Mouse (Mus musculus): ENCODE measurements around the gene Arhgap35.

Arhgap35 gene

GRCm38 (mm10) chr7:16519310-16519709 lies 95.5 kb downstream of the Arhgap35 start:
- no peak for DNase-seq (ENCODE audit: low spot score)

- DNase-seq (ENCODE audit: low spot score) = no peak
Measured at GRCm38 (mm10) chr7:16517198-16517597, 97.6 kb downstream of the Arhgap35 start.

GRCm38 (mm10) chr7:16507284-16507683 lies 107.5 kb downstream of the Arhgap35 start:
- no peak for DNase-seq (ENCODE audit: low spot score)

- no peak for DNase-seq (ENCODE audit: low spot score)
Measured at GRCm38 (mm10) chr7:16505226-16505593, 109.6 kb downstream of the Arhgap35 start.

GRCm38 (mm10) chr7:16504573-16505225 lies 110.1 kb downstream of the Arhgap35 start:
- no peak for DNase-seq (ENCODE audit: low spot score)

GRCm38 (mm10) chr7:16501571-16501970 lies 113.2 kb downstream of the Arhgap35 start:
- DNase-seq (ENCODE audit: low spot score) = no peak

GRCm38 (mm10) chr7:16499671-16500104 lies 115.1 kb downstream of the Arhgap35 start:
- DNase-seq (ENCODE audit: low spot score) = no peak

- no peak for DNase-seq (ENCODE audit: low spot score)
Measured at GRCm38 (mm10) chr7:16496260-16496659, 118.5 kb downstream of the Arhgap35 start.

GRCm38 (mm10) chr7:16493361-16493760 lies 121.4 kb downstream of the Arhgap35 start:
- no peak for DNase-seq (ENCODE audit: low spot score)

- DNase-seq (ENCODE audit: low spot score) = no peak
Measured at GRCm38 (mm10) chr7:16492211-16492610, 122.6 kb downstream of the Arhgap35 start.

GRCm38 (mm10) chr7:16491759-16492158 lies 123.0 kb downstream of the Arhgap35 start:
- DNase-seq (ENCODE audit: low spot score) = no peak

- no peak for DNase-seq (ENCODE audit: low spot score)
Measured at GRCm38 (mm10) chr7:16489948-16490347, 124.8 kb downstream of the Arhgap35 start.

GRCm38 (mm10) chr7:16488816-16489215 lies 126.0 kb downstream of the Arhgap35 start:
- no peak for DNase-seq (ENCODE audit: low spot score)

- DNase-seq (ENCODE audit: low spot score) = no peak
Measured at GRCm38 (mm10) chr7:16477628-16478027, 137.2 kb downstream of the Arhgap35 start, which contains the start of gene Npas1. Gene Npas1 (minus strand): TSS chr7:16477728.

- no peak for DNase-seq (ENCODE audit: low spot score)
Measured at GRCm38 (mm10) chr7:16476600-16476989, 138.2 kb downstream of the Arhgap35 start.

GRCm38 (mm10) chr7:16475764-16476599 lies 138.8 kb downstream of the Arhgap35 start:
- DNase-seq (ENCODE audit: low spot score) = no peak

GRCm38 (mm10) chr7:16475321-16475720 lies 139.5 kb downstream of the Arhgap35 start:
- DNase-seq (ENCODE audit: low spot score) = no peak

- DNase-seq (ENCODE audit: low spot score) = no peak
Measured at GRCm38 (mm10) chr7:16474445-16474844, 140.3 kb downstream of the Arhgap35 start.

- no peak for DNase-seq (ENCODE audit: low spot score)
Measured at GRCm38 (mm10) chr7:16473847-16474246, 140.9 kb downstream of the Arhgap35 start.

- no peak for DNase-seq (ENCODE audit: low spot score)
Measured at GRCm38 (mm10) chr7:16472116-16472709, 142.6 kb downstream of the Arhgap35 start.

GRCm38 (mm10) chr7:16471549-16471948 lies 143.2 kb downstream of the Arhgap35 start:
- no peak for DNase-seq (ENCODE audit: low spot score)

GRCm38 (mm10) chr7:16468115-16468514 lies 146.7 kb downstream of the Arhgap35 start:
- DNase-seq (ENCODE audit: low spot score) = no peak

GRCm38 (mm10) chr7:16466565-16466964 lies 148.2 kb downstream of the Arhgap35 start:
- no peak for DNase-seq (ENCODE audit: low spot score)

All from ovary, postnatal 10 days (tissue).